Mouse (Mus musculus): ENCODE results near the gene Gprc5b.

Gene Gprc5b

GRCm38 (mm10) chr7:118990282-118990681 lies 4.7 kb downstream of the Gprc5b start:
- in situ Hi-C loops (cut with MboI, MseI): no loop called here

- in situ Hi-C loops (cut with MboI, MseI): no loop called here
Observed at GRCm38 (mm10) chr7:118989275-118989856, 5.6 kb downstream of the Gprc5b start.

GRCm38 (mm10) chr7:118986369-118986768 lies 8.6 kb downstream of the Gprc5b start:
- in situ Hi-C loops (cut with MboI, MseI): no loop called here

DNA sequence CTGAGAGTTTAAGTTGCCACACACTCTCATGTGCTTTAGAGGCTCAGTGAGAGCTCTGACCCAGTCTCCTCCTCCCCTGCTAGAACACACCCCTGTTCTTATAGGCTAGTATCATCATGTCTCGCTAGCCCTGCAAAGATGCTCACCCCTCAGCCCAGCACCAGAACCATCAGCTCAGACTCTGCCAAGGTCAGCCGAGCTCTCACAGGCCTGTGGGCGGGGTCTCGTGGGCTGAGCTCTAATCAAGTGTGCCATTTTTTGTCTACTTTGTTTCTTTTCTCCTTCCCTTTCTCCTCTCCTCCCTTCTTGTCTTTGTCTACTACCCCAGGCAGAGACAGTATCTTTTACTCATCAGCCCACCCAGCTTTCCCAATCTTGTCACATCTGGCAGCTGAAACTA lies 9.2 kb downstream of the Gprc5b start:
- in situ Hi-C loops (cut with MboI, MseI): no loop called here

- in situ Hi-C loops (cut with MboI, MseI): no loop called here
Observed at GRCm38 (mm10) chr7:118983961-118984360, 11.1 kb downstream of the Gprc5b start.

- in situ Hi-C loops (cut with MboI, MseI): no loop called here
Observed at GRCm38 (mm10) chr7:118982586-118982985, 12.4 kb downstream of the Gprc5b start.

DNA sequence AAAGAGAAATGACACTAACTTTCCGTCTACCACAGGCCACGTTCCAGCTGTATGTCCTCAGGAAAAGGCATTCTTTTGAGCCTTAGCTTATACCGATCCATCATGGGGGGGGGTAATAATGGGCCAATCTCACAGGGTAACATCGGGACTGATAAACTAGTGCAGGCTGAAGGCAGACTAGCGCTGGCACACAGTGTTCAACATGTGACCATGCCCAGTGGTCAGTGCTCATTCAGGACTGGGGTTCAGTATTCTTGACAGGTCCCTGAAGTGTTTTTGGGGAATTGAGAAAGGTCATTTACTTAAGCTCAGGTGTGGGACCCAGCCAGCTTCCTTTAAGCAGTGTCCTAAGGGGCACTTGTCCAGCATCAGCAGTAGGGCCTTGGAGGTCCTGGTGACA lies 13.2 kb downstream of the Gprc5b start:
- in situ Hi-C loops (cut with MboI, MseI): no loop called here

DNA sequence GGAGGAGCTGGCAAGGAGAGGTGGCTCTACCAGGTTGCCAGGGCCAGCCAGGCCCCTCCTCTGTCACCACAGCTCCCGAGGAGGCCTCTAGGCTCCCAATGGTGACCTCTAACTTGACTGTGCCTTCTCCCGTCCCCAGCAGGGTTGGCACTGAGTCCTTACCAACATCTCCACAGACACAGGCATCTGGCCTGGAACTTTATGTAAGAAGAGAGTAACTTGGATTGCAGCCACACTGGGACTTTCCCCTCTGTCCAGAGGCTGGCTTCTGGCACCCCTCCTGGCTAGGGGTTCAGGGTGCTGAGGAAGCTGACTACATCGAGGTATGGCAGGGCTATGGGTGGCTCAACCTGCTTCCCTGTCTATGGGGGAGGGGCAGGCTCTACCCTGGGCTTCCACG lies 13.7 kb downstream of the Gprc5b start:
- in situ Hi-C loops (cut with MboI, MseI): no loop called here

- in situ Hi-C loops (cut with MboI, MseI): no loop called here
Observed at GRCm38 (mm10) chr7:118979708-118980107, 15.3 kb downstream of the Gprc5b start.

GRCm38 (mm10) chr7:118979121-118979520 lies 15.9 kb downstream of the Gprc5b start:
- in situ Hi-C loops (cut with MboI, MseI): no loop called here

GRCm38 (mm10) chr7:118977167-118977543 lies 17.9 kb downstream of the Gprc5b start:
- in situ Hi-C loops (cut with MboI, MseI): no loop called here

GRCm38 (mm10) chr7:118976414-118977166 lies 18.4 kb downstream of the Gprc5b start:
- in situ Hi-C loops (cut with MboI, MseI): no loop called here

DNA sequence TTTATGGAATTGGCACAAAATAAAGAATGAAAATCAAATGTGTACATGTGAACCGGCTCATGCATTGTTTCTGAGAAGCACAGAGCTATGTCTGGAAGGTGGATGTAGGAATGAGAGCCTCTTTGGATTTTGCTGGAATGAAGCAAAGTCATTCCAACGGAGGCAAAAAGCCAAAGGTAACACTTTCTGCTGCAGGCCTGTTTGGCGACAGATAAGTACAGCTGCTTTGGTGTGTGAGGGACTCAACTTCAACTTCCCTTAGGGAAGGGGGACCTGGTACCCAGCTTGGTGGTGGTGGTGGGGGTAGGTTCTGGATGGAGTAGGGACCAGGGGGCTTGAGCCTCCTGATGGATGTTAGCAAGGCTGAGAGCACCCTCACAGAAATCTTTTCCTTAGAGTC lies 19.2 kb downstream of the Gprc5b start:
- in situ Hi-C loops (cut with MboI, MseI): no loop called here

DNA sequence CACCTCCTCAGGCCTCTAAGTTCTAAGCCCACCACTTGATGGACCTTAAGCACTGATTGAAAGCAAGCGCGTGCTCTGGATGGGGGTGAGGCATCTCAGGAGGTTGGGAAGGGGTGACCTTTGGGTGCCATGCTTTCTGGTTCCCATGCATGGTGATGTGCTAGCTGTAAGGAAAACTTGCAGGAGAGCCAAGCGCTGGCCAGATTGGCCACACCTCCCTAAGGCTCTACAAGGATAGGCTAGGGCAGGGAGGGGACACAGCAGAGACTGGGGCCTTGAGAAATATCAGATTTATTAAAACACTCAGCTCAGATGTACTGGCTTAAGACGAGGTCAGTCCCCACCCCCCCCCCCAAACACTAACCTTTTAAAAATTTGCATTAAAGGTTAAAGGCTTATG lies 21.6 kb downstream of the Gprc5b start:
- in situ Hi-C loops (cut with MboI, MseI): no loop called here

GRCm38 (mm10) chr7:118972306-118972705 lies 22.7 kb downstream of the Gprc5b start:
- in situ Hi-C loops (cut with MboI, MseI): no loop called here

DNA sequence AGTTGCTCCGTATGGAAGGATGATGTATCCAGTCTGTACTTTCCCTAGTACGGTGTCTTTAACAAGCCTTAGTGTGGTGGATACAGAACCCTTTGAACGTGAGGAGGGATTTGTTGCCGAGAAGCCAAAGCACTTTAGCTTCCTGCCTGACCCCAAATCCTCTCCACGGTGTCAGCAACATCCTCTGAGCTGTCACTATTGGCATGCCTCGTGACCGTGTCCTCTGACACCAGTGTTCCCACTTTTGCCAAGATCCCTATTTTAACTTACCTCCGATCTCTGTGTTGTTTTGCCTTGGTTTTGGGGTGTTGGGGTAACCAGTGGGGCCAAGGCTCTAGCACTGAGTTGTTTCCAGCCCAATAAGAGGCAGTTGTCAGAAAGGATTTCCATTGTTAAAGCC lies 23.5 kb downstream of the Gprc5b start:
- in situ Hi-C loops (cut with MboI, MseI): no loop called here

GRCm38 (mm10) chr7:118968870-118969269 lies 26.1 kb downstream of the Gprc5b start:
- in situ Hi-C loops (cut with MboI, MseI): no loop called here

DNA sequence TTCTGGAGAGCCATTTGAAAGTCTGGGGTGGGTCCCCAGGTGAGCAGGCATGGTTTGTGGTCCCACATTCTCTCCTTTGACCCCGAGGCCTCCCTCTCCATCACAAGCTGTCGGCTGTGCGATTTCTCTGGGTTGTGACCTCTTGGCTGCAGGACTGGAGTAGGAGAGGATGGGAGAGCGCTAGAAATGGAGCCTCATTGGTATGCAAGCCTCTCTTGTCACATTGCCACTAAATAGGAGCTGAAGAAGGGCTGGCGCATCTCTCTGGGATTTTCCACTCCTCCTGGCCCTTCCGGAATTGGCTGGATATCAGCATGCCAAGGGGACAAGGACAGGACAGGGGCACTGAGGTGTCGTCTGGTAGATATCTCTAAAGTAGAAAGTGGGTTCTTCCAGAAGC lies 29.8 kb downstream of the Gprc5b start:
- in situ Hi-C loops (cut with MboI, MseI): no loop called here

GRCm38 (mm10) chr7:118964777-118965176 lies 30.2 kb downstream of the Gprc5b start:
- in situ Hi-C loops (cut with MboI, MseI): no loop called here

DNA sequence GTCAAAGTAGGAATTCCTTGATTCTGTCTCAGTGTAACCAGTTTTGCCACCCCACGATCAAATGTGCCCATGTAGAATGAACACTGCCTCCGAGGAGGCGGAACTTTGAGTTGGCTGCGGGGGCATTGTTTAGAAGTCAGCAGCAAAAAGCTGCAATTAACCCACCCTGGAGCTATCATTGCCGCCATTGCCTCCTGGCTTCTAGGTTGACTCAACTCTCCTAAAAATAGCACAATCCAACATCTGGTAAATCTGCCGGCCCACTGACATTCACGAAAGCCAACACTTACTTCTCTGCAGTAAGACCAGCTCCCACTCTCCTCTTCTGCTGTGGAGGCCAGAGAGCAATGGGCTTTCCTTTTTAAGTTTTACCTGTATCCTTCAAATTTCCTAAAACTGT lies 35.8 kb downstream of the Gprc5b start:
- in situ Hi-C loops (cut with MboI, MseI): no loop called here

- in situ Hi-C loops (cut with MboI, MseI): no loop called here
Observed at GRCm38 (mm10) chr7:118956616-118957246, 38.3 kb downstream of the Gprc5b start.

GRCm38 (mm10) chr7:118954968-118955367 lies 40.0 kb downstream of the Gprc5b start:
- in situ Hi-C loops (cut with MboI, MseI): no loop called here

DNA sequence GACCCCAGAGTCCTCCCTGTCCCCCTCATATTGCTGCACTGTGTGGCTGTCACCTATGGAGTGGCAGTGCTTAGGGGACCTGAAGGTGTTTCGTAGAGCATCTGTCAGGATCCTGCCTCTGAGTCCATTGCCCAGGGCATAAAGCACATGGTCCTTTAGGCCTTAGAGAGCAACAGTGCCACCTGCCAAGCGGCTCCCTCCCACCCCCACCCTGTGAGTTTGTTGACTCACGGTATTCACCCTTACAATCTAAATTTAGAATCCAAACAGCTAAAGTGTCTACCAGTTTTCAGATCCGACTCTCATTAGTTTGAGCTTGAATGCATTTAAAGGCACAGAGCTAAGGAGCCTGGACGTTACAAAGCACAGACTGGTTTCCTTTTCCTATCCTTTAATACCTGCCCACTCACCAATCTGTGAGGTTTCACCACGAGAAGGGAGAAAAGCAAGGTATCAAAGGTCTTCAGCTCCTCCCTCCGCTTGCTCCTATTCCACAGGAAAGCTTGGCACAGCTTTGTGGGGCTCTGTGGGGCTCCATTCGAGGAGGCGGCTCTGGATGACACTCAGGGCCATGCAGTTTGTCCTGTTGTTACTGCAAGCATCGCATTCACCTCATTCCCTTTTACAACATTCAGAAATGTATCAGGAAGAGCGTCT lies 41.3 kb downstream of the Gprc5b start:
- in situ Hi-C loops (cut with MboI, MseI): no loop called here
